Mouse (Mus musculus) hindlimb bud, embryonic 11.5 days (tissue): ENCODE measurements at regions not wholly inside any gene's neighbourhood (a gene's known extent, or its start where the extent isn't known, plus 50 kb on each side); places are given as distances from the start of the nearest gene placed in this dataset.

Experiments used
- DNase-seq: peaks from one replicate; pipeline ENCODE4 v3.0.0-alpha.2; 2012; ENCODE audit warnings: low read depth, low spot score; ENCODE audit errors: extremely low spot score

DNA sequence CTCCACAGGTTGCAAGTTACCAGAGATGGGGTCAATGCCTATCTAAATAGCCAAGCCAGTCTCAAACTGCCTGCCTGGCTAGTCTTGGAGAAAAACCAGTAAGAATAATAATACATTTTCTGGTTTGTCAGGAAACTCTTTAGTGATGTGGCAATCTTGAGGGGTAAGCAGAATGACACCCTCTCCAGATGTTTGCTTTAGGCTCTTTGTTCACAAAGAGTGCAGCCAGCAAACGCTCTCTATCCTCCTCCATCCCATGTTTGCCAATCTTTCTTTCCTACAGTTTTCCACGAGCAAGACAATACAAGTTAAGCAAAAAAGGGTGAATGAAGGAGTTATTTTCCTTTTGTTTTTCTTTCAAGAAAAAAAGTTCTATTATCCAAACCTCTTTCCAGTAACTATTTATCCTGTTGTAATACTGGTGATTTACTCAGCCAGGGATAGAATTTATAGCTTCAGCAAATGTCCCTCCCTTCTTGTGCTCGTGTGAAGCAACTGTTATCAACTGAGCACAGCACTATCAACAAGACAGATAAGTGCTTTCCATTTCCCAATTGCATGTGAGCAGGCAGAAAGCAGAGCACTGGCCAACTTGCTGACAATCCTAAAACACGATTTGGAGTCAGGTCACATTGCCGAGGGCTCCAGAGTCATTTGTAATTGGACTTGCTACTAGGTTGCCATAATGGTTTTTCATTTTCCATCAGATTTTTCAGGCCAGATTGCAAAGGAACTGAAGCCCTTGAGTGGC is 873.5 kb downstream of the Rapgef2 start:
- no peak for DNase-seq

DNA sequence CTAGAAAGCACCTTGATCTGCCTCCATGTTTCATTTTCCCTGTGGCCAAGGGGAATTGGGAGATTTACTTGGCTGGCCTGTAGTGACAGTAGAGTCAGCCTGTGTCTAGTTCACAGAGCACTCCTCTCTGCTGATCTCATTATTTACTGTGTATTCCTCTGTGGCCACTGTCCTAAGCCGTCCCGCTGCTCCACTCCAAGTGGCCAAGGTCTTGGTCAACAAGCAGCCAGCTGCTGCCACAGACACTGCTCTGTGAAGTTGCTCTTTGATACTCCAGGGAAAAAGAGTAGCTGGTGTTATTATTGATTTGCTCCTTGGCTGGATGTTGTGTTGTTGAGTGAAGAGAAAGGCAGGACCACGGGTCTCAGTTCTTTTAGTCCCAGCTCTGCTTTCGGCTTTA is 874.9 kb downstream of the Rapgef2 start:
- DNase-seq = no peak

DNA sequence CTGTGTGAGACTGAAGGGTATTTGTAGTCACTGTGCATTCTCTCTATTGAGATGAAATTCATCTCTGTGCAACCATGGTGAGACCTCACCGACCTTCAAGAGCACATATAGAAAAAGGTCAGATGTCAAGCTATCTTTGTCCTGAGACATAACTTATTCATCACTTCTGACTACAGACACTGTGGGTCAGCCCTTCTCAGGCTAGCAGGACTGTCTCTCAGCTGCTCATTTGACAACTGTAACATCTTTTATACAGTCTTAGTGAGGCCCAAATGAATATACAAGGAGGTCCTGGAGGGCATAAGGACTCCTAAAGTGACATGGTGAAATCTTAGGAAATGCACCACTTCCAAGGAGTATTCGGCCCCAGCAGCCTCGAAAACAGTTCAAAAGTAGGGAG is 877.1 kb downstream of the Rapgef2 start:
- no peak for DNase-seq

DNA sequence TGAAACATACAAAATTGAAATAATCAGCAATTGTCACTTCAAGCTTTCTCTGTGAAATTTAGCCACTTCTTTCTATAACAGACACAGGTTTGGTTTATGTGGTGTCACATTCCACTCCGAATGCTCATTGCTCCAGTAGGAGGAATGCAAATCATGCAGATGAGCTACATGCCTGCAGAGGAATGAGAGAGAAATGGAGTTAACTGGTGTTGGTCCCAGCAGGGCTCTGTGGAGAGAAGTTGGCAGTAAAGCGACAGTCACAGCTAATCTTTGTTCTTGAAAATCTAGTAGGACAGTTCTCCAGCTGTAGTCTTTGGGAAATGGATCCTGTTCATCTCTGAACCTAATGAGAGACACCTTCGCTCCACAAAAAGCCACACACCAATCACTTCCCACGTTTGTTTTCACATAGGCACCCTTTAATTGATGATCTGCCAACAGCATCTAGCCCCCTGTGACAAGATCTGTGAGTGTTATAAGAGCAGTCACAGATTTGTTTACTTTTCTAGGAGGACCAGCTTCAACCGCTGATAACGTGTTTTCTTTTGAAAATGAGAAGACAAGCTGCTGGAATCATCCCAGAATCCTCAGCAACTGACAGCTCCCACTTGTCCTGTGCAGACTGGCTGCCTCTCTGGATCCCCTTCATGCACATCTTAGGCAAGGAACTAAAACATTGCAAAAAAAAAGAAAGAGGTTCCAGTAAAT is 880.4 kb downstream of the Rapgef2 start:
- DNase-seq = no peak

DNA sequence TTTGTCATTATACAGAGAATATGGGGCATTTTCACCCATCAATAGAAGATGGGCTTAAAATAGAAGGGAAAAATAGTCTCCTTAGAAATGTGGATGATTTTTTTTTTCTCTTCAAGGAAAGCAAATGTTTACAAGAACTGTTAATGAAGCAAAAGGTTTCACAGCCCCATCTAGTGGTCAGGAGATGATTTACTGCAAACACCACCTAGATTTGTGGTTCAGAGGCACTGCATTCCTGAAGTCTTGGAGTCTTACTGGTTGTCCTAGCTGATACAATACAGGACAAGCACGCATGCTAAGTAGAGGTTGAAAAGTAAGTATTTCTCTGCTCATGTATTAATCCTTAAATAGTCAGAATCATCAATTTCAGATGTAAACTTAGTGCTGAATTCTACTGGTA is 927.9 kb downstream of the Rapgef2 start:
- DNase-seq = peak; percentile 39

DNA sequence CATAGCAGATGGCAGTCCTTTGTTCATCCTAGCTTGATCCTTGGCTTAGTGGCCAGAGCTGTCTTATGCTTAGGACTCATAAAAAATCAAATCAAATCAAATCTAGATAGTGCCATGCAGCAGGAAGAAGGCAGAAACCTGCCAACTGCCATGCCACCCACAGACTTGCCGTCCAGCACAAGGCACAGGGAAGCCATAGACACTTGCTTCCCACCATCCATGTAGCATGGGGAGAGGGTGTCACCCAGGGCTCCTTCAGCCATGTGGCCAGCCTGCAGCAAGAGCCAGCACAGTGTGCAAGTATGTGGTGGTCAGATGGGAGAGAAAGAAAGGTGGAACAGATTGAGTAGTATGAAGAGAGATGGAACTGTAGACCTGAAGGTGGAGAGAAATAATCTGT is 946.4 kb downstream of the Rapgef2 start:
- DNase-seq = no peak

DNA sequence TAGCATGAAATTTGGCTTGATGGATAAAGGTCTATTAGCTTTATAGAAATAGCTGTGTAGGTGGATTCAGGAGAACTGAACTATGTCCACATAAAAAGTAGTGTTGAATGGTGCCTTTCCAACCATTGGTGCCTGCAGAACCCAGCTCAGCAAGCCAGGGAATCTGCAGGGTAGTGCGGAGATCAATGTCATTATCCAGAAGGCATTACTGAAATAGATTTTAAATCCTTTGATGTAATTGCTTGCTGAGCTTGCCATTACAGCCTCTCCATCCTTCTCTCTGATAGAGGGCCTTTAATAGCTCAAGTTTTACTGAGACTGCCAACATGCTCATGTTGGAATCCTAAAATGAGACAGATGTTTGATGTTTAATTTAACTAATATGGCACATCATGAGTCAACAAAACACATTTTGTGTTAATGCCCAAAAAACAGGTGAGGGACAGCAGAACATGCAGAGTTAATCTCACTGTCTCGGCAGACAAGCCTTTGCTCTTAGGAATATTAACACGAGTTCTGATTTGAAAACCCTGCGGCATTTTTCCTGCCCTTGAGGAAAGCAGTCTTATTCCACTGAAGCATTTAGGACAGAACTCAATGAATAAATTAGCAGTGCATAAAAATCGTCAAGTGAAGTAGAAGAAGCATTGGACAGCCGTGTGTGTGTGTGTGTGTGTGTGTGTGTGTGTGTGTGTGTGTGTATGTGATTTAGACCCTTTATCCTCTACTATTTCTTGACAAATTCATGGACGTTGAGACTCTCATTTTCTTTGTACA is 974.5 kb downstream of the Rapgef2 start:
- DNase-seq = no peak

DNA sequence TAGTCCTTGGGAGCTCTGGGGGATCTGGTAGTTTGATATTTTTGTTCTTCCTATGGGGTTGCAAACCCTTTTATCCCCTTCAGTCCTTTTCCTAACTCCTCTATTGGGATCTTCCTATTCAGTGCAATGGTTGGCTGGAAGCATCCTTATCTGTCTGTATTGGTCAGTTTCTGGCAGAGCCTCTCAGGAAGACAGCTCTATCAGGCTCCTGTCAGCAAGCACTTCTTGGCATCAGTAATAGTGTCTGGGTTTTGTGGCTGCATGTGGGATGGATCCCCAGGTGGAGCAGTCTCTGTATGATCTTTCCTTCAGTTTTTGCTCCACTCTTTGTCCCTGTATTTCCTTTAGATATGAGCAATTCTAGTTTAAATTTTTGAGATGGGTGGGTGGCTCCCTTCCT is 985.8 kb downstream of the Rapgef2 start:
- no peak for DNase-seq

DNA sequence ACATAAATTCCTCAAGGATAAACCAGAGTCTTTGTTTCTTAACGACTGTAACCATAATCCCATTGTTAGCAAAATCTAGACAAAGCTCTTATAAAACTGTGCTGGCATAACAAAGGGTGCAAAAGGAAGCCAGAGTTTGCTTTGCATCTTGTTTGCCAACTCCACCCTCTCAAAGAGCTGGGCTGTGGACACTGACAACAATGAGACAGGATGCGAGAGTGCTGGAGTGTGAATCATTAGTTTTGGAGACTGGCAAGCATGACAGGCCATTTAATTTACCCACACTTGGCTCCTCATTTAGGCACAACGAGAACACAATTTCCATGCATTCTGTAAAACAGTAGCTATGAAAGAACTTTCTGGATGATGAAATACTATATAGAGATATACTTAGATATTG is 994.4 kb downstream of the Rapgef2 start:
- no peak for DNase-seq

DNA sequence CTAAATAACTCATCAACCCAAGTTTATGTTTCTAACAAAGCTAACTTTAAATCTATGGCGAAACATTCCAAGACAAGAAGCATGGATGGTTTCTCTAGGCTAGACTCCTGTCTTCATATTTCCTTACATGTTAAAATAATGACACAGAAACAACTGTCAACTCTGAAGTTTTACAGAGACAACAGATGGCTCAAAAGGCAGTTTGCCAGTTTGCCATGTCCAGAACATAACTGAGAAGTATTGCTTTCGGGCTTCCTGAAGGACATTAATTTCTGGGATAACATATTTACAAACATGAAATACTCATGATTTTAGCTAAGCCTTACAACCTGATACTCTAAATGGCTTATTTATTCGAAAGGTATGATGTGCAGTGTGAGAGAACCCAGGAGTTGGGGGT is 1002.2 kb downstream of the Rapgef2 start:
- no peak for DNase-seq

DNA sequence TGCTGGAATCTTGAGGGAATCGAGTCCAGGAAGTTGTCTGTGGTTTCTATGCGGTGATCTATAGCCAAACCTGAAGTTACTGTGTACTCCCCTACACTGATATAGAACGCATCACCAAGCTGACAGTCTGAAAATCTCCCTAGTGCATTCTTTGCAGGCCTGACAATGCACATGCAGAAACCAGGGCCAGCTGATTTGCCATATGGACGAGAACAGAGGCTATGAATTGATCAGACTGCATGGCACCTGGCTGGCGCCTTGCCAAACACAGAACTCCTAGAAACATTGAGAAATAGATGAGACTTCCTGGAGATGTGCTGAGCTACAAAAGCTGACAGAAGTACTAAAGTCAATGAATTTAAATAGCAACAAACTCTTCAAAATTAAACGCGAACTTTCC is 1049.4 kb downstream of the Rapgef2 start:
- no peak for DNase-seq

DNA sequence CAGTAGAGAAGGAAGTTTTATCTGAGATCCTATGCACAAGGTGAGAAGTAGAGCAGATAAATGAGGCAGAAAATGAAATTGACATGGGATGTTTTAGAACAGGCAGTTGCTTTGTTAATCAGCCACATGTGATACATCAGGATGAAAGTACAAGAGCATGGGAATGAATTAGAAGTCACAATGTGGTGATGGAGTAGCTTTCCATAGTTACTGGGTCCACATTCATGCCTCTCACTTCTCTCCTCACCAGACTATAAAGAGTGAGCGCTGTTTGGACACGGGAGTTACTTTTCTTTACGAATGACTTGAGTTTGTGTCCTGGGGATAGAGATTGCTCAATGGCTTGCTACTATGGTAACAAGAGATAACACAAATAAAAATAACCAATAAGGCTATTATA is 1076.6 kb downstream of the Rapgef2 start:
- DNase-seq = no peak

DNA sequence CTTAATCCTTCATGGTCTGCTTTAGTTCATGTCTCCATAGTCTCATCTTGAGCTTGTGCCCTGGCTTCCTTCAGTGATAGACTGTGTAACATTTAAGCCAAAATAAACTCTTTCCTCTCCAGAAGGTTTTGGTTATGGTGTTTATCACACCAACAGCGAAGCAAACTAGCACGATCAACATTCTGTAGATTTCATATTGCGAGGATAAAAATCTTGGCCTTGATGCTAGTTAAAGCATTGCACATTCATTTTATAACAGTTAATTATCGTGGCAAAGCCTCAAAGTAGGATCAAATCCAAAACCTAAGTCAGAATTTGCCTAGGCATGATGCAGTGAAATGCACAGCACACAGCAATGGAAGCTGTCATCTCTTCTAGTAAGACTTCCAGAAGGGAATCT is 1123.7 kb downstream of the Rapgef2 start:
- no peak for DNase-seq

DNA sequence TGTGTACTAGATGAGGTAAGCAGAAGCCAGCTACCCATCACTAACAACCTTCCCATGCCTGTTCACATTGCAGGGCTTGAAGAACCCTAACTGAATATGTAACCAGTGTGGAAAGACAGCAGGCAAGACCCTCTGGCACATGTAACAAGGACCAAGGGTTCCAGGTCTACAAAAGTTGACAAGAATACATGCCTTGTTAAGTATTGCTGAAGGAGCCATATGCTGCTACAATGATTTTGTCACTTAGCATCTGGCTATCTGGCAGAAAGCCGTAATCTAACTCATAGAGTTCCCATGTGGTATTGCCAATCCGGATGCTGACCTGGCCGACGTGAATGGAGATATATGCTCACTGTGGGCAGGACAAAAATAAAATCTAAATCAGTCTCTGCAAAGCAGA is 1127.9 kb downstream of the Rapgef2 start:
- no peak for DNase-seq
